Mouse (Mus musculus) right cerebral cortex, postnatal 4 days (tissue): ENCODE measurements around the gene Ptdss2.

ENCODE experiments used
- DNase-seq: peaks from one replicate; pipeline ENCODE4 v3.0.0-alpha.2; 2022

Ptdss2 gene

GRCm38 (mm10) chr7:141175068-141175467 lies 52.9 kb downstream of the Ptdss2 start:
- no peak for DNase-seq

DNA sequence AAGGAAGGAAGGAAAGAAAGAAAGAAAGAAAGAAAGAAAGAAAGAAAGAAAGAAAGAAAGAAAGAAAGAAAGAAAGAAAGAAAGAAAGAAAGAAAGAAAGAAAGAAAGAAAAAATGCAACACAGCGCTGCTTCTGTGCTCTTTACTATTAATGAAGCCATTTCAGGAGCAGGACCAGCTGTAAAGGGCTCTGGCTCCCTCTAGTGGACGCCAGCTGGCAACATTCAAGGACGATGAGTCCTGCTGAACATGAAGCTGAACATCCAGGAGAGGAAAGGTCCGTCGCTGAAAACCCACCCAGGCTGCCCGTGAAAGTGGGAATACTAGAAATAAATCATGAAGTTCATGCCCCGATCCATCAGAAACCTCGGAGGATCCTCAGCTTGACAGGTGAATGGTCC lies 54.0 kb downstream of the Ptdss2 start:
- DNase-seq, result peak; percentile 87

- no peak for DNase-seq
Observed at GRCm38 (mm10) chr7:141188194-141188593, 66.0 kb downstream of the Ptdss2 start.

DNA sequence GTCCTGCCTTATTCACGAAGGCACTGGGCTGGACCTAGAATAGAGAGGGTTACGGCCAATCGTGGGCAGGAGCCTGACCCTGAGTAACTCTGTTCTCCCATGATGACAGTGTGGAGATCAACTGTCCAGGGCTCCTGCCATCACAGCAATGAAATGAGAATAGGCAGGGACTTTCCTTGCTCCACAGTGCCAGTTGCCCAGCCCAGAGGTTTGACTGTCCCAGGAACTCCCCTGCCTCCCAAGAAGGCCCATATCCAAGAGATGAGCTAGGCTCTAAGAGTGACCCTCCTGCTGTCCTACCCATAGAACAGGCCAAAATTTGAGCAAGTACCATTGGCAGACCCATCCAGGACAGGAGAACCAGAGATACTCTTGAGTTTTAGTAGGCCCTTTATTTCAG lies 66.6 kb downstream of the Ptdss2 start:
- no peak for DNase-seq

- DNase-seq, result no peak
Observed at GRCm38 (mm10) chr7:141190220-141190619, 68.0 kb downstream of the Ptdss2 start.

- DNase-seq, result no peak
Observed at GRCm38 (mm10) chr7:141191036-141191435, 68.9 kb downstream of the Ptdss2 start.

DNA sequence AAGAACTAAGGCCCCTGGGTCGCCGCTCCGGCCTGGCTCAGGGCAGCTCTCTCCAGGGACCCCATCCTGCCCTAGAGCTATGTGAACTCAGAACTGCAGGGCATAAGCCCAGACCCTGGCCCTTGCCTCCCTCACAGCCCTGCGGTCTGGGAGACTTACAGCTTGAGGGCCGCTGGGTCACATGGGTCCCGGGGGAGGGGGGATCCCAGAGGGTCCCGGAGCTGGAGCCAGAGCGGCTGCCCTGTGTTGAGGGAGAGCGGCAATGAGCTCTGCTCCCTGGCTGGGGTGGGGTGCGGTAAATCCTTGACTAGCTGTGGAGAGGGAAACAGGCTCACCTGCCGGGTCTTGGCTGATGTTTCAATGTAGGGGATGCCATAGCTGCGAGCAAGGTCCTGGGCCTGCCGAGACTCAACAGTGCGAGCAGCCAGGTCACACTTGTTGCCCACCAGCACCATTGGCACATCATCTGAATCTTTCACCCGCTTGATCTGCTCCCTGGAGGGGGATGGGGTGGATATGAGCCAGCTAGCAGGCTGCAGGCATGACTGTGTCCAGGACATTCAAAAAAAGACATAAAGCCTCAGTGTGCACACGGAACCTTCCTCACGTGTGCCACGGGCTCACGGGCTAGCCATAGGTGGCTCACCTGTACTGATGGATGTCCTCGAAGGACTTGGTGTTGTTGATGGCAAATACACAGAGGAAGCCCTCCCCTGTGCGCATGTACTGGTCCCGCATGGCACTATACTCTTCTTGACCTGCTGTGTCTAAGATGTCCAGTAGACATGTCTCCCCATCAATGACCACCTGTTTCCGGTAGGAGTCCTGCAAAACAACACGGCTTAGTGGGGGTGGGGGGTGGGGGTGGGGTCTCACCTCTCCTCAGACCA lies 69.9 kb downstream of the Ptdss2 start:
- no peak for DNase-seq

GRCm38 (mm10) chr7:141192776-141193347 lies 70.7 kb downstream of the Ptdss2 start:
- no peak for DNase-seq

DNA sequence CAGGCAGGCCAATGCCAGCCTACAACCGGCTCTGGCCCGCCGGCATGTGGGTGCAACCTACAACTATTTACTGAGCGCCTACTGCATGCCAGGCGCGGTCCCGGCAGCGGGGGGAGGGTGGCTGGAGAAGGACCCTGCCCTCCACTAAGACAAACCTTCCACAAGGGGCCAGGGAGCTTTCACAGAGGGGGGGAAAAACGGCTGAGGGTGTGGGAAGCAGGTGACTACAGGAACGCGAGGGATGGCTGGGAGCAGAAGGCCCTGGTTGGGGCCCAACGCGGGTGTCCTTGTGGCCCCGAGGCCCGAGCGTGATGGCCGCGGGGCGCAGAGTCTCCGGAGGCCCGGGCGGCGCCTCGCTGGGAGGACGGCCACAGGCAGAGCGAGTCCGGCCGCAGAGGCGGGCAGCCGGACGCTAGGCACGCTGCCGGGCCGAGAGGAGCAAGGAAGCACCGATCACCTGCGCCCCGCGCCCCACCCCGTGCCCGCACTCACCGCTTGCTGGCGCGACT lies 71.2 kb downstream of the Ptdss2 start:
- peak; percentile 40 for DNase-seq

DNA sequence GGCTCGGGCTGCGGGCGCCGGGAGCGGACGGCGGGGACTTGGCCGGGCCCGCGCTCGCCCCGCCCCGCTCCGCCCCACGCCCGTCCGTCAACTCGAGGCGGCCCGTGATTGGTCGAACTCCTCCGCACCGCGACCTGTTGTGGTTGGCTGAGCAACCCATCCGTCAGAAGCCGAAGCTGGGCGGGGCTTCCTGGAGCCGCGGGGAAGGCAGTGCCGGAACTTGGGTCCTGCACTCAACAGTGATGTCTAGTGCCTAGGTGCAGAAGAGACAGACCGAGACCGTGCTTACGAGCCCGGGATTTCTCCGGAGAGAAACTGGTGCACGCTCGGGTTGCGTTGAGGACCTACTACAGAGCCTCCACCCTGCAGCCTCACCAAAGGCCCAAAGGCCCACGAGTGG lies 71.8 kb downstream of the Ptdss2 start, which contains the start of the genes Hras and Lrrc56:
Hras (minus strand) TSS at position 58 of the 400 bp plus-strand sequence.
Lrrc56 (plus strand) TSS at position 210 of the 400 bp plus-strand sequence.
- DNase-seq, result peak; percentile 97

DNA sequence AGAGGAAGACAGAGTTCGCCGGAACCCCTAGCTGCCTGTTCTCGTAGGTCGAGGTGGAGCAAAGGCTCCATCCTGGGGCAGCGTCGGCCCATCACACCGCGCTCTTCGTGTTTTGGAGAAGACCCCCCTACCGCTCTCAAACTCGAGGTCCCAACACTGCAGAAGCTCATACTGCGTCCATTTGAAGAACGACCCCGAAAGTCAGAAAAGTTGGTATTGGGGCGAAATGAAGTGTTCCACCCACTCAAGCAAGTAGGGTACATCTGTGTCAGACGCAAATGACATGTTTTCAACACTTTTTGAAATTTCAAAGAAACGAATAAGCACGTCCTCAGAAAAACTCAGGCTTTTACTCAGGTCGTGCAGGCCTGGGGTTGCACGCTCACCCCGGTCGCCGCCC lies 72.2 kb downstream of the Ptdss2 start:
- no peak for DNase-seq

DNA sequence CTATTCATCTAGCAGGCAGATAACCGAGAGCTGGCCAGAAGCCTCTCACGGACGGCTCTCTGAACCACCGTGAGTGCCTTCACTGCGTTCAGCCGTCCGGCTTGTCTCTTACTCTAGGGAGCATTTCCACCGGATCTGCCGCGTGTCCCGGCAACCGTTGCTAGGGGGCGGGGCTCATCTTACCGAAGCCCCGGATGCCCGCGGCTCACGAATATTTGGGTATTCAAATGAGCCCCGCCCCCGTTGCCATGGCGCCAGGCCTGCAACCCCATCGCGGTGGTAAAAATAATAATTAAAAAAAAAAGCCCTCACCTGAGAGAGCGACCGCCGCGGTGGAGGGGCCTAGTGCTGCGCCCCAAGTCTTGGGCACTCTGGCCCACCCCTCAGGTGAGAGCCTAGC lies 72.6 kb downstream of the Ptdss2 start:
- peak; percentile 92 for DNase-seq

GRCm38 (mm10) chr7:141195754-141196153 lies 73.6 kb downstream of the Ptdss2 start:
- no peak for DNase-seq

DNA sequence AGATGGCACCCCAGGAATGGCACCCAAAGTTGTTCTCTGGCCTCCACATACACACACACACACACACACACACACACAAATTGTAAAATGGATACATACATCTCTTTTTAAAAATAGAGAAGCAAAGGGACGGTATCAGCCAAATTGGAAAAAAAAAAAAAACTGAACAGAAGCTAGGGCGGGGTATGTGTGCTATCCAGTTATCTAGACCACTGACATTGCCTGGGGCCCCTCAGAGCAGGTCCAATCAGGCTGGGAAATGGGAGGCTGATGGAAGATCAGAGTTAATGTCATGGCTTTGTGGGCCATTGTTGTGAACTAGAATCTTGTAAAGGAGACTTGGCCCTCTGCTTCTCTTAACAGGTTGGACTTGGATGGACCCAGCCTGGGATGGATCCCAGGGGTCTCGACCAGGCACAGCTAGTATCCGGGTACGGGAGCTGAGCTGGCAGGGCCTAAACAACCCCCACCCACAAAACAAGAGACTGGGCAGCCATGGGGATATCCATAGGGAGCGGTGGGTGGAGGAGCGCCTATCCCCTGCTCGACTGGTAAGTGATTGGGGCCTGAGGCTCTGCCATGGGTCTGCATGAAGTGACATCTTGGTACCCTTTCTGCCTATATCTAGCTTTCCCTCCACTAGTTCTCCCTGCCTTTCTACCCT lies 74.6 kb downstream of the Ptdss2 start:
- DNase-seq, result no peak

DNA sequence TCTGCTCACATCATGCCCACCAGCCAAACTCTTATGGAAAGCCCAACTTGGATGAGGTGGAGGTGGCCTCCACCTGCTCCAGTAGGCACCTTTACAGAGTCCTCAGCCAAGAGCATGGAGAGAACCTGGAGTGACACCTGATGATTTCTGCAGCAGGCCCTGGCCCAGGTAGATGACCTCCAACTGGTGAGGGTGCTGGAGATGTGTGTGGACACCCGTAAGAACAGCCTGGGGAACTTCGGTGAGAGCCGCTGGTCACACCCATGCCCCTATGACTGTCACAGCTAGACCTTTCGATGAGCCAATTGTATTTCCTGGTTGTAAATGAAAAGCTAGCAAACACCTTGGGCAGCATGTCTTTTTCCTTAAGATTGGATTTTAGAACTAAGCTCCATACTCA lies 75.9 kb downstream of the Ptdss2 start:
- DNase-seq, result no peak

GRCm38 (mm10) chr7:141204546-141204945 lies 82.4 kb downstream of the Ptdss2 start:
- no peak for DNase-seq

GRCm38 (mm10) chr7:141205504-141205903 lies 83.3 kb downstream of the Ptdss2 start:
- no peak for DNase-seq

DNA sequence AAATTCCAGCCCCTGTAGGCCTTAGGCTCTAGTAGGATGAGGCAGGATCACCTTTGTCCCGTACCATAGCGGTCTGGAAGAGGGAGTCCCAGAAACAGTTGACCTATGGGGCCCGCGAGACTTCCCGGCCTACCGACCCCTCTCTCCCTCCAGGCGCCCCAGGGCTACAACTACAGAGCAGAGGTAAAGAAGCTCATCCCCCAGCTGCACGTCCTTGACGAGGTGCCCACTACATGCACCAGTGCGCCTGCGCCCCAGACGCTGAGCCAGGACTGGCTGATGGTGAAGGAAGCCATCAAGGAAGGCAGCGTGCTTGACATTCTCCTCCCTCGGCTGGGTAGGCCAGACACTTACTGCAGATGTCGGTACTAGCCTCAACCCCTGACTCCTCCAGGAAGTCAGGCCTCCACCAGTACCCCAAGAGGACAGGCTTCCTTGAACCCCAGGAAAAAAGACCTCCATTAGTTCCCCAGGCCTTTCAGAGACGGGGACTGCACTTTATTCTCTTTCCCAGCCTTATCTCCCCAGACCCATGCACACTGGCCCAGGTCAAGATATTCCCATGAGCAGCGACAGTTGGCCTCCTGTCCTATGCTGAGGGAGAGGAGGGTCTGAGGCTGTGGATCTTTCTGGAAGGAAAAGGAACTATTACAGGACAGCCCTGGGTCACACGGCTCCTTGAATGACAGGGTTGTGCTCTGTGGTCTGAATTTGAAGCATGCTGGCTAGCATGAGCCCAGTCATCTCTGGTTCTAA lies 84.2 kb downstream of the Ptdss2 start:
- DNase-seq, result no peak
